Mouse (Mus musculus): ENCODE data around the gene Hrh2. TPM values are rescaled to one million over a fixed set of nuclear protein-coding genes. Genes with fewer than 3 reads are reported as not detected.

The Hrh2 gene
- polyA plus RNA-seq, 1 experiment from 2014 or later, result 0.12 TPM

GRCm38 (mm10) chr13:54205195-54205594 lies 13.3 kb downstream of the Hrh2 start:
- no peak for ATAC-seq (ENCODE audit: borderline replicate concordance, extremely low read depth, low FRiP score, low TSS enrichment)
- Histone ChIP-seq H3K27me3 (no peaks in the 10 kb centered on the region), H3K4me2 (no peak overlapping the region), H3K9ac (no peak overlapping the region), H3K9me3 (no peaks in the 10 kb centered on the region), H3K27ac (no peak overlapping the region), H3K4me3 (no peak overlapping the region), H3K36me3 (no peaks in the 10 kb centered on the region), H3K4me1 (no peaks in the 10 kb centered on the region)
- WGBS, result 68% methylated on average over 7 of the region's 7 CpGs

DNA sequence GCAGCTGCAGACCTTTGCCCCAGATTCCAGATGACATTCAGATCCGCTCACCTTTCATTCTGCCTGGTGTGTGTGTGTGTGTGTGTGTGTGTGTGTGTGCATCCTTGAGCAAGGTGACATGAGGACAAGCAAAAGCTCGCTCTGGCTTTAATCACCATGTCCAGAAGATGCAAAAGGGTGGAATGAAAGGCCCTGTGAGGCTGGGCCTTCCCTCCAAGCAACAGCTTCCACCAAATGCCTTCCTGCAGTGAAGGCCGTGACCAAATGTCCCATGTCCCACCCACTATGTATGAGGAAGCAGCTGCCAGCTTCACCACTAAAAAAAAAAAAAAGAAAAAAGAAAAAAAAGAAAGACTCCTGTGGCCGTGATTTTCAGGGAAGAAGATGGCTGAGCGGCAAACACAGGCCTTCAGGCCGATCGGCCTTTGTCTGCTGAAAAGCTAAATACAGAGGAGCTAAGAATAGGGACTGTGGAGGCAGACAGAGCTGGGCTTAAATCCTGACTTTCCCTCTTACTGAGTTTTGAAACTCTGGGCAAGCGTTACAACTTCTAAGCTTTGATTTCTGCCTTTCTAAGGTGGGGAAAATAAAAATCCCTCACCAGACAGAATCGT lies 14.3 kb downstream of the Hrh2 start:
- no peak for ATAC-seq (ENCODE audit: borderline replicate concordance, extremely low read depth, low FRiP score, low TSS enrichment)
- H3K27ac ChIP-seq, result no peak overlapping the region
- no peaks in the 10 kb centered on the region for H3K36me3 ChIP-seq
- H3K4me2 ChIP-seq, result no peak overlapping the region
- WGBS, result 66% methylated on average over 9 of the region's 9 CpGs
- H3K4me3 ChIP-seq, result no peak overlapping the region
- H3K27me3 ChIP-seq, result no peaks in the 10 kb centered on the region
- no peaks in the 10 kb centered on the region for H3K4me1 ChIP-seq
- H3K9ac ChIP-seq, result no peak overlapping the region
- H3K9me3 ChIP-seq, result no peaks in the 10 kb centered on the region

- Histone ChIP-seq H3K4me2 (no peak overlapping the region), H3K27me3 (no peaks in the 10 kb centered on the region), H3K27ac (no peak overlapping the region), H3K36me3 (no peaks in the 10 kb centered on the region), H3K9me3 (no peaks in the 10 kb centered on the region), H3K9ac (no peak overlapping the region), H3K4me3 (no peak overlapping the region), H3K4me1 (no peaks in the 10 kb centered on the region)
- no peak for ATAC-seq (ENCODE audit: borderline replicate concordance, extremely low read depth, low FRiP score, low TSS enrichment)
- 53% methylated on average over 8 of the region's 8 CpGs for WGBS
These were observed 17.7 kb downstream of the Hrh2 start for GRCm38 (mm10) chr13:54209476-54210253.

- Histone ChIP-seq H3K4me1 (no peaks in the 10 kb centered on the region), H3K9ac (no peak overlapping the region), H3K4me2 (no peak overlapping the region), H3K36me3 (no peaks in the 10 kb centered on the region), H3K4me3 (no peak overlapping the region), H3K9me3 (no peaks in the 10 kb centered on the region), H3K27me3 (no peaks in the 10 kb centered on the region), H3K27ac (no peak overlapping the region)
- no peak for ATAC-seq (ENCODE audit: borderline replicate concordance, extremely low read depth, low FRiP score, low TSS enrichment)
- WGBS, result 40% methylated on average over 10 of the region's 10 CpGs
These were observed 19.9 kb downstream of the Hrh2 start for GRCm38 (mm10) chr13:54211528-54212488.

- Histone ChIP-seq H3K27ac (no peak overlapping the region), H3K9ac (no peak overlapping the region), H3K27me3 (no peaks in the 10 kb centered on the region), H3K36me3 (no peaks in the 10 kb centered on the region), H3K4me2 (no peak overlapping the region), H3K4me1 (no peaks in the 10 kb centered on the region), H3K4me3 (no peak overlapping the region), H3K9me3 (no peaks in the 10 kb centered on the region)
- no peak for ATAC-seq (ENCODE audit: borderline replicate concordance, extremely low read depth, low FRiP score, low TSS enrichment)
- 69% methylated on average over 5 of the region's 5 CpGs for WGBS
These were observed 20.6 kb downstream of the Hrh2 start for GRCm38 (mm10) chr13:54212516-54212915.

DNA sequence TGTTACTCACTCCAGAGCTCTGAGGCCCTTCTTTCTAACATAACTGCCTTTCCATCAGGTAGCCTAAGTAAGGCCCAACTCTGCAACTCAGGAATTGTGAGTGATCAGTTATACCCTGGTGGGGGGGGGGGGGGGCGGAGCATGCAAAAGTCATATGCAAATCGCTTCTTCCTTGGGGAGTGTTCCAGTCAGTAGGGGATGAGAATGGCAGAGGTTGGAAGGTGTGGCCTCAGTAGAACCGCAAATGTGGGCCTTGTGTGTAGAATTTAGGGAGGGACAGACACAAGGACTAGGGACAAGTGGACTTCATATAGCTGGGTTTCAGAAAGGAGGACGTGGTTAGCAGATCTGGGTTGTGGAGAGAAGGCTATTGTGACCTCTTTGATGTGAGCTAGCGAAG lies 23.3 kb downstream of the Hrh2 start:
- no peak overlapping the region for H3K27ac ChIP-seq
- no peak overlapping the region for H3K9ac ChIP-seq
- no peaks in the 10 kb centered on the region for H3K9me3 ChIP-seq
- no peaks in the 10 kb centered on the region for H3K27me3 ChIP-seq
- H3K4me2 ChIP-seq, result no peak overlapping the region
- ATAC-seq (ENCODE audit: borderline replicate concordance, extremely low read depth, low FRiP score, low TSS enrichment), result no peak
- H3K4me3 ChIP-seq, result no peak overlapping the region
- 58% methylated on average over 5 of the region's 5 CpGs for WGBS
- no peaks in the 10 kb centered on the region for H3K36me3 ChIP-seq
- no peaks in the 10 kb centered on the region for H3K4me1 ChIP-seq

DNA sequence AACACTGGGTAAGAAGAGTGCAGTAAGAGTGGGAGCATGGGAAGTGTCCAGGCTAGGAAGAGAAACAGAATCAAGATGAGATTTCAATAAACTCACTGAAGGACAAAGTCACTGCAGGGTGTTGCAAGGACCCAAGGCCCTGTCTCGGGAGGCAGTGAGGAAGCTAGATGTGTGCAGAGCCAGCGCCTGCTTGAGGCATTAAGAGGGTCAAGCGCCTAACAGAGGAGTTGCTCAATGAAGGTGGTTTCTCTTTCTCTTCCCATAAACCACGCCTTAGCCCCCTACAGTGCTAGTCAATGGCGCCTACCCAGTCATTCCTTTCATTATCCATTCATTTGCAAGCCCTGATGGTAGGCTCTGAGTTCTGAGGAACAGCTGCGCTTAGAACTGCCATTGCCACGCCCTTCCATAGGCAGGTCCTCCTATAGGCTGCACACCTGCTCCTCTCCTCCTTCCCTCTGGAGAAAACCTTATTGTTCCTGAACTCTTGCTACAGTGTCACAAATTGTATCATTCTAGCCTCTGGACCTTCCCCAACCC lies 23.9 kb downstream of the Hrh2 start:
- Histone ChIP-seq H3K27me3 (no peaks in the 10 kb centered on the region), H3K4me3 (no peak overlapping the region), H3K4me1 (no peaks in the 10 kb centered on the region), H3K27ac (no peak overlapping the region), H3K9ac (no peak overlapping the region), H3K36me3 (no peaks in the 10 kb centered on the region), H3K4me2 (no peak overlapping the region), H3K9me3 (no peaks in the 10 kb centered on the region)
- WGBS, result 50% methylated on average over 7 of the region's 7 CpGs
- ATAC-seq (ENCODE audit: borderline replicate concordance, extremely low read depth, low FRiP score, low TSS enrichment), result no peak

- 68% methylated on average over 1 of the region's 1 CpGs for WGBS
- Histone ChIP-seq H3K9ac (no peak overlapping the region), H3K27me3 (no peaks in the 10 kb centered on the region), H3K9me3 (no peaks in the 10 kb centered on the region), H3K4me3 (no peak overlapping the region), H3K4me1 (no peaks in the 10 kb centered on the region), H3K36me3 (no peaks in the 10 kb centered on the region), H3K27ac (no peak overlapping the region), H3K4me2 (no peak overlapping the region)
- no peak for ATAC-seq (ENCODE audit: borderline replicate concordance, extremely low read depth, low FRiP score, low TSS enrichment)
These were observed 26.4 kb downstream of the Hrh2 start for GRCm38 (mm10) chr13:54218341-54218740.

- Histone ChIP-seq H3K9me3 (no peaks in the 10 kb centered on the region), H3K9ac (no peak overlapping the region), H3K4me3 (no peak overlapping the region), H3K27ac (no peak overlapping the region), H3K4me2 (no peak overlapping the region), H3K36me3 (no peaks in the 10 kb centered on the region), H3K4me1 (no peaks in the 10 kb centered on the region), H3K27me3 (no peaks in the 10 kb centered on the region)
- WGBS, result 64% methylated on average over 4 of the region's 4 CpGs
- ATAC-seq (ENCODE audit: borderline replicate concordance, extremely low read depth, low FRiP score, low TSS enrichment), result no peak
These were observed 29.8 kb downstream of the Hrh2 start for GRCm38 (mm10) chr13:54221631-54222179.

DNA sequence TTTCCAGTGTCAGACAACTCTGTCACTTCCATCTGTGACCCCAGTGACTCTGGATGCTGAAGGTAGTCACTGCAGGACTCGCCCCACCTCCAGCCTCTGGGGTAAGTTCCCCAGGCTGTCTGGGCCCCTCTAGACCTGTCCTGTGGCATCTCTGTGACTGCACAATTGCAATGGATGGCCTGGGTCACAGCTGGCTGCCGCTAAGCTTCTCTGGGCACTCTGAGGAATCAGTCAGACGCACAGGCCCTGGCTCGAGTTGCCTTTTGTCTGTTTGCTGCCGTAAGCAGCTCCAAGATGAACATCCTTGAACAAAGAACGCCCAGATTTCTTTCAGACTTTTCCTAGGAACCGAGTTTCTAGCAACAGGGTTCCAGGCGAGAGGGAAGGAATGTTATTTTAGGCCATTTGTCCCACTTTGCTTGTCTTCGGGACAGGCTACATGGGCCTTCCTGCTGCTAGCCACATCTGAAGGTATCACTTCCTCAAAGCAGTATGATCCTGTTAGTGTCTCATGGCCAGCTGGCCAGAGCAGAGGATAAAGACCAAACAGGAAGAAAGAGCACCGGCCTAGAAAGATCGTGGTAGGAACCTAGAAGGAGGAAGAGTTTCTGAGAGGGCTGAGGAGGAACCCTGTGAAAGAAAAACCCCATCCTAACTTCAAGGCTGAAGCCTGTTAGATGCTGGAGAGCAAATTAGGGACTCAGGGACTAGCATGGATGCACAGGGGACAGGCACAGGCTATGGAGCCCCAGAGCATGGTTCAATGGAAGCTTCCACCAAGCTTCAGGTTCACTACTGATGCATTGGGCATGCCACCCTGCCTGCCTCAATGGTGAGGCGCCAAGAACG lies 31.2 kb downstream of the Hrh2 start:
- H3K4me2 ChIP-seq, result no peak overlapping the region
- 48% methylated on average over 13 of the region's 13 CpGs for WGBS

More for the DNA sequence above, 31.2 kb downstream of the Hrh2 start:
- Histone ChIP-seq H3K27me3 (no peaks in the 10 kb centered on the region), H3K4me1 (no peaks in the 10 kb centered on the region), H3K27ac (no peak overlapping the region), H3K4me3 (no peak overlapping the region), H3K9me3 (no peaks in the 10 kb centered on the region), H3K9ac (no peak overlapping the region), H3K36me3 (no peaks in the 10 kb centered on the region)
- no peak for ATAC-seq (ENCODE audit: borderline replicate concordance, extremely low read depth, low FRiP score, low TSS enrichment)
